9 mouse cellular contexts compared by ENCODE assay signal in genomic region chr11:104461551-104461950, GRCm38 (mm10). TPM values are rescaled to one million over a fixed set of nuclear protein-coding genes. Genes with fewer than 3 reads are reported as not detected.
DNase-seq lines count a peak whose midpoint lies in the region; ATAC-seq lines count a peak whose summit lies in the region.
"Had no signal": no experiment of that assay in that cellular context is flagged by ENCODE, and none has a peak within 500 bp of the region (broad histone marks: within the 10 kb centered on the region; RNA-seq: fewer than 3 reads in every experiment).

No protein-coding gene starts in this region.

- H3K4me3 ChIP-seq in kidney, embryonic 16.5 days (ENCODE audit: low read length) = no peak overlapping the region
- no peak overlapping the region for H3K4me3 ChIP-seq in neural tube, embryonic 15.5 days (replicated peaks)
- H3K4me3 ChIP-seq: embryonic facial prominence, embryonic 15.5 days had no signal

- no peaks in the 10 kb centered on the region for H3K4me1 ChIP-seq in kidney, embryonic 16.5 days (ENCODE audit: insufficient read depth, low read length)
- H3K4me1 ChIP-seq in neural tube, embryonic 15.5 days = peaks cover 24% of the 10 kb centered on the region

- H3K4me2 ChIP-seq in kidney, embryonic 16.5 days (replicated peaks; ENCODE audit: low read depth, low read length) = no peak overlapping the region
- H3K4me2 ChIP-seq in neural tube, embryonic 15.5 days = no peak overlapping the region
- H3K4me2 ChIP-seq: embryonic facial prominence, embryonic 15.5 days had no signal

- ATAC-seq in kidney, embryonic 16.5 days (ENCODE audit: low FRiP score, low TSS enrichment) = no peak
- ATAC-seq in neural tube, embryonic 15.5 days (ENCODE audit: low FRiP score) = no peak

- no peaks in the 10 kb centered on the region for H3K9me3 ChIP-seq in kidney, embryonic 16.5 days (ENCODE audit: low read length)
- H3K9me3 ChIP-seq in neural tube, embryonic 15.5 days (replicated peaks) = no peaks in the 10 kb centered on the region
- H3K9me3 ChIP-seq: embryonic facial prominence, embryonic 15.5 days had no signal

- H3K27ac ChIP-seq in kidney, embryonic 16.5 days (ENCODE audit: low read length) = no peak overlapping the region
- no peak overlapping the region for H3K27ac ChIP-seq in neural tube, embryonic 15.5 days (replicated peaks)
- H3K27ac ChIP-seq: embryonic facial prominence, embryonic 15.5 days had no signal

- H3K9ac ChIP-seq in kidney, embryonic 16.5 days (replicated peaks; ENCODE audit: low read length) = no peak overlapping the region
- no peak overlapping the region for H3K9ac ChIP-seq in neural tube, embryonic 15.5 days (replicated peaks)
- H3K9ac ChIP-seq: embryonic facial prominence, embryonic 15.5 days had no signal

- H3K36me3 ChIP-seq in kidney, embryonic 16.5 days (ENCODE audit: insufficient read depth, low read length) = peaks cover 15% of the 10 kb centered on the region
- no peaks in the 10 kb centered on the region for H3K36me3 ChIP-seq in neural tube, embryonic 15.5 days

- peak; percentile 31 for DNase-seq in kidney, adult 18-20 months
- peak; percentile 89 for DNase-seq in CD4-positive, CD25-positive, alpha-beta regulatory T cell, adult 2 months (ENCODE audit: low read depth, low spot score)
- DNase-seq in adipocyte (ENCODE audit: low spot score) = peak; percentile 88
- peak; percentile 84 for DNase-seq in embryo, embryonic 11 days
- DNase-seq in layer of hippocampus, adult 9-10 months (ENCODE audit: low spot score) = peak; percentile 54
- DNase-seq in naive thymus-derived CD4-positive, alpha-beta T cell, adult 2 months (ENCODE audit: low read depth) = peak; percentile 89

- H3K27me3 ChIP-seq in kidney, embryonic 16.5 days (ENCODE audit: insufficient read depth, low read length) = no peaks in the 10 kb centered on the region
- no peaks in the 10 kb centered on the region for H3K27me3 ChIP-seq in neural tube, embryonic 15.5 days (replicated peaks)
- H3K27me3 ChIP-seq: embryonic facial prominence, embryonic 15.5 days had no signal

RNA-seq across cellular contexts. Expression of gene Kansl1, which starts 7.1 kb away (rescaled TPM):
- 22.5 and 27.1 TPM in 2 replicates for polyA plus RNA-seq in kidney, embryonic 16.5 days (2015; fragmentation: Nextera tagmentation; extraction: Ambion mirVana)
- 23.1 and 23.3 TPM in 2 replicates for polyA plus RNA-seq in neural tube, embryonic 15.5 days (2015; fragmentation: Nextera tagmentation; extraction: Ambion mirVana)

Comparison
In these comparisons a context has a peak if more than half of its experiments do, and no peak if none do; other contexts are left out.
1. DNase-seq: peak in every context shown above with its lines; median percentile 89 in CD4-positive, CD25-positive, alpha-beta regulatory T cell, adult 2 months; 89 in naive thymus-derived CD4-positive, alpha-beta T cell, adult 2 months; 88 in adipocyte; 84 in embryo, embryonic 11 days; 54 in layer of hippocampus, adult 9-10 months; 31 in kidney, adult 18-20 months.